Mouse (Mus musculus): ENCODE data around the gene Thoc3. TPM values are rescaled to one million over a fixed set of nuclear protein-coding genes. Genes with fewer than 3 reads are reported as not detected.

Thoc3 gene
- polyA plus RNA-seq (2015; fragmentation: Nextera tagmentation; extraction: Ambion mirVana) = 83.4 and 87.7 TPM in 2 replicates

DNA sequence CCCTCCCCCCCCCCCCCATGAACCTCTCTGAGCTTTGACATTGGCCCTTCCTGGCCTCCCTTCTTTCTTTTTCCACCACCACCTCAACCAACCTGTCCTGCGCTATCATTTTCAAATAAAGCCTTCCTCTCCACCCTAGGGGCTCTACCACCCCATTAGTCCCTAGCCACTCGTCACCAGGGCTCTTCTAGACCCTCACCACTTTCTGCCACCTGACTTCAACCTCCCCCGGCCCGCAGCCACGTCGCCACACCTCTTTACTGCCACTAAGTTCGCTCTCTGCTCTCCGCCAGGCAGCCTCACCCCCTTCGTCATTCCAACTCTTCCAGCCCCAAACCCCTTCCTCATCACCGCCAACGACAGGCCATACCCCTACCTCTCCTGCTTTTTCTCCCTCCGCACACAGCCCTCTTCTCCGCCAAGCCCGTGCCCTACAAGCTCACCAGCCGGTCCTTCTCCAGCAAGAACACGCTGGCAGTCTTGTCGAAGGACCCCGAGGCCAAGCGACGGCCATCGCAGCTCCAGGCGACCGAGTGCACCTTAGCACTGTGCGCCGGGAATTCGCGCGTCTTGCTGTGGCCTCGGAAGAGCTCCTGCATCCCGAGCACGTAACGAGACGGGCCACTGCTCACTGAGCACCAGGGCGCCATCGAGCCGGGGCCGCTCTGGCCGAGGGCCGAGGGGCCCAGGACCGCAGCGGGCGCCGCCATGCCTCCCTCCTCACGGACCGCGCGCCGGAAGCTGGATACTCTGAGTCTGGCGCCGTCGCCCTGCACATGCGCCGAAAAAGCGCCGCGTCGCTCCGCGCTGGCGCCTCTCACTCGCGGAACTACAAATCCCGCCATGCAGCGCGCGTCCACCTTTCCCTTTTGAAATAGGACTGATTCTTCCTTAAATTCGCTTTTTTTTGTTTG, at the start of gene Thoc3:
Gene Thoc3 (minus strand): TSS at position 752 of the 914 bp plus-strand sequence.
- H3K36me3 ChIP-seq (ENCODE audit: insufficient read depth, low read length) = peaks cover 34% of the 10 kb centered on the region
- H3K27me3 ChIP-seq (ENCODE audit: insufficient read depth, low read length) = no peaks in the 10 kb centered on the region
- 0 out of 2 replicates have a peak, but pooled peaks cover 4% of the 10 kb centered on the region for H3K9me3 ChIP-seq (replicated peaks; ENCODE audit: low read length)
- H3K9ac ChIP-seq (ENCODE audit: low read depth, low read length) = peak within 1 kb of the TSS; percentile 89
- ATAC-seq (replicated peaks; ENCODE audit: low FRiP score, low read depth) = peak; percentile 96
- H3K4me1 ChIP-seq (replicated peaks; ENCODE audit: insufficient read depth, low read length) = peaks cover 6% of the 10 kb centered on the region; the same call in 1 of the 2 replicates
- WGBS = under 1% methylated on average over 66 of the region's 67 CpGs
- DNase-seq (ENCODE audit: low spot score) = peak; percentile 94
- H3K4me3 ChIP-seq (replicated peaks; ENCODE audit: low read depth, low read length) = peak within 1 kb of the TSS; percentile 96
- H3K4me2 ChIP-seq (ENCODE audit: low read length) = peak within 1 kb of the TSS; percentile 89
- peak within 1 kb of the TSS; percentile 62 for H3K27ac ChIP-seq
- no peak for TF ChIP-seq CTCF (IDR thresholded peaks at IDR 0.05; ENCODE audit: low read depth)

DNA sequence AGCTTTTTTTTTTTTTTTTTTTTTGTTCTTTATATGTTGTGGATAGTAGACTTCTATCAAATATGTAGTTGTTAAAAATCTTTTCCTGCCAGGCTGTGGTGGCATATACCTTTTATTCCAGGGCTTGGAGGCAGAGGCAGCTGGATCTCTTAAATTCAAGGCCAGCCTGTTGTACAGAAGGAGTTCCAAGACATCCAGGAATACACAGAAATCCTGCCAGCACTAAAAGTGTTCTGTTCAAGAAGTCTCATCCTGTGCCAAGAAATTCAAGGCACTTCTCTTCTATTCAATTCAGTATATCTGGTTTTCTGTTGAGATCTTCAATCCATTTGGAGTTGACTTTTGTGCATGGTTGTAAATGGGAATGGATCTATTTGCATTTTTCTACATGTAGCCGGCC, 37.3 kb upstream of the Thoc3 start:
- no peak for ATAC-seq (replicated peaks; ENCODE audit: low FRiP score, low read depth)
- 97% methylated on average over 1 of the region's 1 CpGs for WGBS
- no peak overlapping the region for H3K27ac ChIP-seq

DNA sequence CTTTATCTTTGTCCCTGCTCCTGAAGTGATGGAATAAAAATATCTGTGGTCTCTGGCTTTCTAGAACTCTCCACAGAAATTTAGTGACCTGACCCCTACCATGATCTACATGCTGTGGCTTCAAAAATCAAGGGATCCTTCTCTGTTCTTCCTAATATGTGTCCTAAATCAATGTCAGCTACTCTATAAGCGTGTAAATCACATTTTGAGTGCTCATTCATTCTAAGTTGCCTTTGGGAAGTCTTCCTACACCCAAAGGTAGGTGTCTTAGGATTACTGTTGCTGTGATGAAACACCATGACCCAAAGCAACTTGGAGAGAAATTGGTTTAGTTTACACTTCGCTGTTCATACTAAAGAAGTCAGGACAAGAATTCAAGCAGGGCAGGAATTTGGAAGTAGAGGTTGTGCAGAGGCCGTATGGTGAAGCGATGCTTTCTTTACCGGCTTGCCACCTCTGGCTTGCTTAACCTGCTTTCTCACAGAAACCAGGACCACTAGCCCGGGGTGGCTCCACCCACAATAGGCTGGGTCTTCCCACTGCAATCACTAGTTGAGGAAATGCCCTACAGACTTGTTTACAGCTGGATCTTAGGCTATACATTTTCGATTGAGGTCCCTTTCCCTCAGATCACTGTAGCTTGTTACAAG, 36.1 kb upstream of the Thoc3 start:
- Histone ChIP-seq H3K9ac (ENCODE audit: low read depth, low read length) (peak overlapping the region; percentile 74), H3K36me3 (ENCODE audit: insufficient read depth, low read length) (no peaks in the 10 kb centered on the region), H3K9me3 (replicated peaks; ENCODE audit: low read length) (no peaks in the 10 kb centered on the region), H3K27me3 (ENCODE audit: insufficient read depth, low read length) (no peaks in the 10 kb centered on the region), H3K4me2 (ENCODE audit: low read length) (peak overlapping the region; percentile 87), H3K27ac (no peak overlapping the region), H3K4me3 (replicated peaks; ENCODE audit: low read depth, low read length) (peak overlapping the region; percentile 64), H3K4me1 (replicated peaks; ENCODE audit: insufficient read depth, low read length) (peaks cover 7% of the 10 kb centered on the region; the same call in 1 of the 2 replicates)
- 23% methylated on average over 7 of the region's 7 CpGs for WGBS
- no peak for DNase-seq (ENCODE audit: low spot score)
- no peak for ATAC-seq (replicated peaks; ENCODE audit: low FRiP score, low read depth)
- TF ChIP-seq CTCF (IDR thresholded peaks at IDR 0.05; ENCODE audit: low read depth) = no peak

More for the DNA sequence above, 37.3 kb upstream of the Thoc3 start:
- H3K9ac ChIP-seq (ENCODE audit: low read depth, low read length) = no peak overlapping the region
- H3K4me3 ChIP-seq (replicated peaks; ENCODE audit: low read depth, low read length) = no peak overlapping the region
- H3K9me3 ChIP-seq (replicated peaks; ENCODE audit: low read length) = no peaks in the 10 kb centered on the region
- H3K36me3 ChIP-seq (ENCODE audit: insufficient read depth, low read length) = no peaks in the 10 kb centered on the region
- no peak for TF ChIP-seq CTCF (IDR thresholded peaks at IDR 0.05; ENCODE audit: low read depth)
- no peak overlapping the region for H3K4me2 ChIP-seq (ENCODE audit: low read length)
- peaks cover 7% of the 10 kb centered on the region; the same call in 1 of the 2 replicates for H3K4me1 ChIP-seq (replicated peaks; ENCODE audit: insufficient read depth, low read length)
- no peak for DNase-seq (ENCODE audit: low spot score)
- no peaks in the 10 kb centered on the region for H3K27me3 ChIP-seq (ENCODE audit: insufficient read depth, low read length)

DNA sequence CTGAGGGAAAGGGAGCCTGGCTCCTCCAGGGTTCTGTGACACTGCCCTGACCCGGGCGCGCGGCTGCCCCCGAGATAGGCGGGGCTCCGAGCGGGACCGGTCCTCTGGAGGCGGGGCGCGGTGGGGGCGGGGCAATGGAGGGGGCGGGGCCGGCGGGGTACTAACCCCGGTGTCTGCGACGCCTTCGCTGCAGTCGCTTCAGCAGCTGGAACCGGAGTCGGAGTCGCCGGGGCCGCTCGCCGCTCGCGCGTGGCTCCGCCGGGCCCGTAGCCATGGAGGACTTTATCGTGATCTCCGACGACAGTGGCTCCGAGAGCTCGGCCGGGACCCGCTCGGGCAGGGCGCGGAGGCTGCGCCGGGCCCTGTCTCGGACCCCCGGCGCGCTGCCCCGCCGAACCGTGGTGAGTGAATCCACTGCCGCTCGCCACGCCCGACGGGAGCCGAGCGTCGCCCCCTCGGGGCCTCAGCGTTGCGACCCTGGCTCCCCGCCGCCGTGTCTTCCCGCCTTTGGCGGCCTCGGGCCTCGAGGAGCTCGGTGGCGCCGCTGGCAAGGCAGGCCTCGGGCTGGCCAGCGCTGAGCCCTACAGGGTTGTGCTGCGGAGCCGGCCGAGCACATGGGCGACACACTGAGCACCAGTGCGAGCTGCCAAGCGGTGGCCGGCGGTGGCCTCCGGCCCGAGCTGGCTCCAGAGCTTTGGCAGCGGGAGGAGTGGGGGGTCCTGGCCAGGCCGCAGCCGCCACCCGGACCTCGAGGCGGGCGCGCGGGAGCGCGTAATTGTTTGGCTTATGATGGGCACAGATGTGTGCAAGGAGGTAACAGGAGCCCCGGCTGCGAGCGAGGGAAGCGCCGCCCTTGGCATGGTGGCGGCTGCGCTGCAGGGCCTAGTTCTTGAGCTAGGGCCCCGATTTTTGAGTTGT, 35.2 kb upstream of the Thoc3 start, which contains the start of gene Simc1:
Gene Simc1 (plus strand): TSS at position 176 of the 918 bp plus-strand sequence.
- WGBS = under 1% methylated on average over 95 of the region's 105 CpGs
- Histone ChIP-seq H3K4me2 (ENCODE audit: low read length) (peak within 1 kb of the TSS; percentile 87), H3K9ac (ENCODE audit: low read depth, low read length) (peak within 1 kb of the TSS; percentile 74), H3K9me3 (replicated peaks; ENCODE audit: low read length) (no peaks in the 10 kb centered on the region), H3K4me1 (replicated peaks; ENCODE audit: insufficient read depth, low read length) (peaks cover 7% of the 10 kb centered on the region; the same call in 1 of the 2 replicates), H3K36me3 (ENCODE audit: insufficient read depth, low read length) (no peaks in the 10 kb centered on the region), H3K4me3 (replicated peaks; ENCODE audit: low read depth, low read length) (peak within 1 kb of the TSS; percentile 64), H3K27ac (peak within 1 kb of the TSS; percentile 77), H3K27me3 (ENCODE audit: insufficient read depth, low read length) (no peaks in the 10 kb centered on the region)
- TF ChIP-seq CTCF (IDR thresholded peaks at IDR 0.05; ENCODE audit: low read depth) = no peak
- DNase-seq (ENCODE audit: low spot score) = peak; percentile 72
- peak; percentile 91 for ATAC-seq (replicated peaks; ENCODE audit: low FRiP score, low read depth)

DNA sequence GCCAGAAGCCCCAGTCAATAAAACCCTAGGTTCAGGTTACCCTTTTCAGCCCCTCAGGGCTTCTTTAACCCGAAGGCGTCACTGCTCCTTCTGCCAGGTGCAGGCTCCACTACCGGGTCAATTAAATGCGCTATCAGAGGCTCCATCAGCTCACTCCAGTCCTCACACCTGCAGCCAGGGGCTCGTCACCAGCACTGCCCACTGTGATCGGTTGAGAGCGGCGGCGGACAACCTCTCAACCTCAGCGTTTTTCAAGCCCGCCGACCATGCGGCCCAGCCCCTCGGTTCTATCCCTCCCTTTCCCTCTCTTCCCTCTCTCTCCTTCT, 34.6 kb upstream of the Thoc3 start:
- ATAC-seq (replicated peaks; ENCODE audit: low FRiP score, low read depth) (peak; percentile 83; the same call in 1 of the 2 replicates), DNase-seq (ENCODE audit: low spot score) (no peak)
- Histone ChIP-seq H3K4me2 (ENCODE audit: low read length) (peak overlapping the region; percentile 87), H3K4me3 (replicated peaks; ENCODE audit: low read depth, low read length) (peak overlapping the region; percentile 64), H3K36me3 (ENCODE audit: insufficient read depth, low read length) (no peaks in the 10 kb centered on the region), H3K9me3 (replicated peaks; ENCODE audit: low read length) (no peaks in the 10 kb centered on the region), H3K27me3 (ENCODE audit: insufficient read depth, low read length) (no peaks in the 10 kb centered on the region), H3K4me1 (replicated peaks; ENCODE audit: insufficient read depth, low read length) (peaks cover 7% of the 10 kb centered on the region; the same call in 1 of the 2 replicates), H3K27ac (peak overlapping the region; percentile 77; the same call in 1 of the 2 replicates), H3K9ac (ENCODE audit: low read depth, low read length) (peak overlapping the region; percentile 74)
- no peak for TF ChIP-seq CTCF (IDR thresholded peaks at IDR 0.05; ENCODE audit: low read depth)
- under 1% methylated on average over 14 of the region's 14 CpGs for WGBS

Measured in kidney, postnatal 0 days (tissue).